Mouse (Mus musculus): ENCODE measurements at regions not wholly inside any gene's neighbourhood (a gene's known extent, or its start where the extent isn't known, plus 50 kb on each side); places are given as distances from the start of the nearest gene placed in this dataset.
A peak's percentile ranks its signal among the peaks of the same experiment; 100 is the strongest.
"Not testable (repeated sequence)": the region's sequence is repeated elsewhere in the genome, so short reads cannot be mapped to it uniquely, and the experiment has no call there.

DNA sequence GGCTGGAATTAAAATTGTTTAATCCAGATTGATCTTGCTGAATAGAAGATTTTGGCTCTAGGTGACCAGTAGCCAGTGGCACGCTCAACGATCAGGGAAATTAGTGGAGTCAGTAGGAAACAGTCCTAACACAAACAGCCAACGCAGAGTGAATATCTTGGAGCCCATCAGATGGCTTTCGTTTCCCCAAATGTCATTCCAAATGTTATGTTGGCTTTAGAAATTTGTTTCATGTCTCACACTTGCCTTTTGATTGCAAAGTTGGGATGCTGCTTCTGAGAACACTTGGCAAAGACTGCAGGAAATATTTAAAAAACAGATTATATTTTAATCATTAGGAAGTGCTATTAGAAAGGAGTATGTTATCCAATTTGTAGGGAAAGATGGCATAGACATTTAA, 650.7 kb upstream of the Cntnap5a start:
- no peaks in the 10 kb centered on the region for H3K9me3 ChIP-seq (ENCODE audit: control insufficient read depth, low read length)
- H3K4me3 ChIP-seq (replicated peaks; ENCODE audit: low read length): no peak overlapping the region
- H3K27ac ChIP-seq (ENCODE audit: low read length): no peak overlapping the region
- 72% methylated on average over 4 of the region's 4 CpGs for WGBS
- no peaks in the 10 kb centered on the region for H3K36me3 ChIP-seq (ENCODE audit: control insufficient read depth, insufficient read depth)
- peak; percentile 68 for ATAC-seq
- H3K27me3 ChIP-seq (replicated peaks; ENCODE audit: control insufficient read depth, insufficient read depth, low read length): no peaks in the 10 kb centered on the region
- no peaks in the 10 kb centered on the region for H3K4me1 ChIP-seq (replicated peaks; ENCODE audit: control insufficient read depth, insufficient read depth, low read length)
- no peak overlapping the region for H3K9ac ChIP-seq (replicated peaks; ENCODE audit: low read depth, low read length)
- H3K4me2 ChIP-seq (ENCODE audit: low read length): no peak overlapping the region

DNA sequence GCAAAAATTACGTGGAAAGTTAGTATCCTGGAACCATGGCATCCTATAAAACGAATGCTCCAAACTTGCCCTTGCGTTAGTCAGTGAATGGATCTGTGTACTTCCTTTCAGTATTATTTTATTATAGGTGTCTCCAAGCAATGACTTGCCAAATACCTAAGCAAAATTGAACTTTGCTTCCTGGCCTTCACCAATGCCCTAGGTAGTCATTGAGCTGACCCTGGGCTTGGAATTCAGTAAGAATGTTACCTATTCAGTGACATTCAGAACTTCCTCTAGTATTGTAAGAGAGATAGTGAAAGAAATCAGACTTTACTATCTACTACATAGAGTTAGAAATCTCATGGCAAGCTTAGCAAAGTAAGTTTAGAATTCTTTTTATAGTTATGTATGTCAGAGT, 642.9 kb upstream of the Cntnap5a start:
- ATAC-seq; H3K27ac ChIP-seq (ENCODE audit: low read length): not testable (repeated sequence)
- 84% methylated on average over 3 of the region's 3 CpGs for WGBS

GRCm38 (mm10) chr1:115058440-115058839, 626.1 kb upstream of the Cntnap5a start:
- no peak overlapping the region for H3K4me3 ChIP-seq (replicated peaks; ENCODE audit: low read length)
- H3K36me3 ChIP-seq (ENCODE audit: control insufficient read depth, insufficient read depth): no peaks in the 10 kb centered on the region
- H3K4me2 ChIP-seq (ENCODE audit: low read length): no peak overlapping the region
- no peaks in the 10 kb centered on the region; the same call in 1 of the 2 replicates for H3K9me3 ChIP-seq (ENCODE audit: control insufficient read depth, low read length)
- H3K4me1 ChIP-seq (replicated peaks; ENCODE audit: control insufficient read depth, insufficient read depth, low read length): no peaks in the 10 kb centered on the region
- no peaks in the 10 kb centered on the region for H3K27me3 ChIP-seq (replicated peaks; ENCODE audit: control insufficient read depth, insufficient read depth, low read length)
- H3K9ac ChIP-seq (replicated peaks; ENCODE audit: low read depth, low read length): no peak overlapping the region
- no peak overlapping the region for H3K27ac ChIP-seq (ENCODE audit: low read length)
- no peak for ATAC-seq

More for the DNA sequence above, 642.9 kb upstream of the Cntnap5a start:
- H3K4me1 ChIP-seq (replicated peaks; ENCODE audit: control insufficient read depth, insufficient read depth, low read length); H3K9ac ChIP-seq (replicated peaks; ENCODE audit: low read depth, low read length); H3K4me2 ChIP-seq (ENCODE audit: low read length); H3K9me3 ChIP-seq (ENCODE audit: control insufficient read depth, low read length); H3K36me3 ChIP-seq (ENCODE audit: control insufficient read depth, insufficient read depth); H3K4me3 ChIP-seq (replicated peaks; ENCODE audit: low read length); H3K27me3 ChIP-seq (replicated peaks; ENCODE audit: control insufficient read depth, insufficient read depth, low read length): not testable (repeated sequence)
